Mouse (Mus musculus) MEL (cell line): ENCODE results near the gene Dlat. TPM values are rescaled to one million over a fixed set of nuclear protein-coding genes. Genes with fewer than 3 reads are reported as not detected.

ENCODE experiments used
- DNase-seq: peaks from one replicate; pipeline ENCODE4 v3.0.0; 2011; ENCODE audit warnings: low read depth, low spot score
- H3K27ac ChIP-seq: 2 replicates; pipeline ENCODE4 v1.5.1; 2012; ENCODE audit warnings: low read depth, mild to moderate bottlenecking, control low read depth, low read length, moderate library complexity; ENCODE audit not compliant: control insufficient read depth
- H3K27me3 ChIP-seq, 2 experiments: fragments of 150-350 bp in 1 of 2; sonication (generic) in 1 of 2; 2 replicates each; pipeline ENCODE4 v1.6.1; 2012; ENCODE audit warnings: low read length in 2 of 2, mild to moderate bottlenecking in 2 of 2, improper control_type of control experiment in 1 of 2, moderate library complexity in 1 of 2; ENCODE audit not compliant: insufficient read depth in 2 of 2, control insufficient read depth in 1 of 2
- H3K36me3 ChIP-seq, 2 experiments: 2 replicates each; pipeline ENCODE4 v1.6.1; 2012 to 2014; ENCODE audit warnings: low read length in 2 of 2, improper control_type of control experiment in 1 of 2, inconsistent platforms in 1 of 2, mild to moderate bottlenecking in 1 of 2; ENCODE audit not compliant: insufficient read depth in 2 of 2, control insufficient read depth in 1 of 2
- H3K4me1 ChIP-seq, 2 experiments: fragments of 150-350 bp in 1 of 2; sonication (generic) in 1 of 2; 2 replicates each; pipeline ENCODE4 v1.6.1; 2012; ENCODE audit warnings: low read length in 2 of 2, improper control_type of control experiment in 1 of 2, mild to moderate bottlenecking in 1 of 2; ENCODE audit not compliant: insufficient read depth in 2 of 2, control insufficient read depth in 1 of 2
- H3K4me3 ChIP-seq, 2 experiments: fragments of 150-350 bp in 1 of 2; sonication (generic) in 1 of 2; 2 replicates each; pipeline ENCODE4 v1.5.1; 2012; ENCODE audit warnings: low read depth in 2 of 2, low read length in 2 of 2, mild to moderate bottlenecking in 2 of 2, moderate library complexity in 2 of 2, control low read depth in 1 of 2, improper control_type of control experiment in 1 of 2; ENCODE audit not compliant: control insufficient read depth in 1 of 2, insufficient read depth in 1 of 2
- H3K79me2 ChIP-seq: 2 replicates; pipeline ENCODE4 v1.6.1; 2012; ENCODE audit warnings: mild to moderate bottlenecking, low read length, moderate library complexity; ENCODE audit not compliant: control insufficient read depth, poor library complexity, insufficient read depth
- H3K9ac ChIP-seq: 2 replicates; pipeline ENCODE4 v1.6.1; 2012; ENCODE audit warnings: low read depth, mild to moderate bottlenecking, control low read depth, low read length, moderate library complexity; ENCODE audit not compliant: control insufficient read depth, poor library complexity, severe bottlenecking
- H3K9me3 ChIP-seq: fragments of 150-350 bp; sonication (generic); replicated peaks from 2 replicates; pipeline ENCODE4 v1.6.1; 2012; ENCODE audit warnings: mild to moderate bottlenecking, low read length, improper control_type of control experiment, moderate library complexity; ENCODE audit not compliant: insufficient read depth
- CHD1 ChIP-seq: IDR thresholded peaks from 2 replicates; pipeline ENCODE4 v1.6.1; 2012; ENCODE audit warnings: low read depth, mild to moderate bottlenecking, inconsistent platforms, low read length, improper control_type of control experiment
- E2F4 ChIP-seq: IDR thresholded peaks from 2 replicates; pipeline ENCODE4 v1.6.1; 2011; ENCODE audit warnings: low read depth, low read length, improper control_type of control experiment, borderline replicate concordance
- EP300 ChIP-seq, 2 experiments: IDR thresholded peaks; 2 replicates each; pipeline ENCODE4 v1.6.1; 2011; ENCODE audit warnings: improper control_type of control experiment in 2 of 2, low read length in 2 of 2, low read depth in 1 of 2, mild to moderate bottlenecking in 1 of 2
- GABPA ChIP-seq: IDR thresholded peaks from 2 replicates; pipeline ENCODE4 v1.6.1; 2012; ENCODE audit warnings: low read depth, mild to moderate bottlenecking, inconsistent platforms, low read length, improper control_type of control experiment, moderate library complexity
- JUND ChIP-seq: IDR thresholded peaks from 2 replicates; pipeline ENCODE4 v1.6.1; 2011; ENCODE audit warnings: low read depth, mild to moderate bottlenecking, improper control_type of control experiment, low read length
- KAT2A ChIP-seq: conservative IDR thresholded peaks from 2 replicates; pipeline ENCODE4 v1.6.1; 2012; ENCODE audit warnings: low read depth, low read length, improper control_type of control experiment, inconsistent platforms
- MAFK ChIP-seq: IDR thresholded peaks from 2 replicates; pipeline ENCODE4 v1.6.1; 2011; ENCODE audit warnings: low read depth, mild to moderate bottlenecking, low read length, improper control_type of control experiment, borderline replicate concordance
- MAX ChIP-seq: IDR thresholded peaks from 2 replicates; pipeline ENCODE4 v1.6.1; 2011; ENCODE audit warnings: low read length, improper control_type of control experiment
- MXI1 ChIP-seq: IDR thresholded peaks from 2 replicates; pipeline ENCODE4 v1.6.1; 2011; ENCODE audit warnings: mild to moderate bottlenecking, low read depth, low read length, improper control_type of control experiment
- MYC ChIP-seq: IDR thresholded peaks from 2 replicates; pipeline ENCODE4 v1.6.1; 2011; ENCODE audit warnings: low read depth, mild to moderate bottlenecking, low read length, improper control_type of control experiment, moderate library complexity
- NRF1 ChIP-seq: IDR thresholded peaks from 2 replicates; pipeline ENCODE4 v1.6.1; 2014; ENCODE audit warnings: low read depth, mild to moderate bottlenecking, inconsistent platforms, low read length, improper control_type of control experiment, moderate library complexity; ENCODE audit not compliant: poor library complexity, insufficient read depth, severe bottlenecking
- POLR2A ChIP-seq, 2 experiments: IDR thresholded peaks; 2 replicates each; pipeline ENCODE4 v1.6.1; 2011 to 2012; ENCODE audit warnings: low read length in 2 of 2, mild to moderate bottlenecking in 2 of 2, control low read depth in 1 of 2, improper control_type of control experiment in 1 of 2, low read depth in 1 of 2, moderate library complexity in 1 of 2; ENCODE audit not compliant: control insufficient read depth in 1 of 2, insufficient read depth in 1 of 2, poor library complexity in 1 of 2
- POLR2AphosphoS2 ChIP-seq: IDR thresholded peaks from 2 replicates; pipeline ENCODE4 v1.6.1; 2011; ENCODE audit warnings: low read length, improper control_type of control experiment
- RAD21 ChIP-seq: IDR thresholded peaks from 2 replicates; pipeline ENCODE4 v1.6.1; 2011; ENCODE audit warnings: mild to moderate bottlenecking, low read depth, low read length, improper control_type of control experiment
- SIN3A ChIP-seq: IDR thresholded peaks from 2 replicates; pipeline ENCODE4 v1.6.1; 2012; ENCODE audit warnings: low read length, improper control_type of control experiment, inconsistent platforms
- TAL1 ChIP-seq: IDR thresholded peaks from 2 replicates; pipeline ENCODE4 v1.6.1; 2012; ENCODE audit warnings: mild to moderate bottlenecking, inconsistent platforms, low read length, moderate library complexity, mixed read lengths
- USF2 ChIP-seq, 2 experiments: IDR thresholded peaks; 2 replicates each; pipeline ENCODE4 v1.6.1; 2011 to 2012; ENCODE audit warnings: improper control_type of control experiment in 2 of 2, low read length in 2 of 2, borderline replicate concordance in 1 of 2, inconsistent platforms in 1 of 2, low read depth in 1 of 2, mild to moderate bottlenecking in 1 of 2; ENCODE audit not compliant: insufficient read depth in 1 of 2
- ZC3H11A ChIP-seq: IDR thresholded peaks from 2 replicates; pipeline ENCODE4 v1.6.1; 2012; ENCODE audit warnings: low read depth, mild to moderate bottlenecking, inconsistent platforms, low read length, improper control_type of control experiment
- ZMIZ1 ChIP-seq: IDR thresholded peaks from 2 replicates; pipeline ENCODE4 v1.6.1; 2012; ENCODE audit warnings: low read depth, mild to moderate bottlenecking, inconsistent platforms, low read length, improper control_type of control experiment, moderate library complexity
- ZNF384 ChIP-seq: IDR thresholded peaks from 2 replicates; pipeline ENCODE4 v1.6.1; 2012; ENCODE audit warnings: low read depth, mild to moderate bottlenecking, inconsistent platforms, low read length, improper control_type of control experiment
- polyA plus RNA-seq, 2 experiments: library from polyadenylated mRNA; stranded (reverse) in 1 of 2; unstranded in 1 of 2; fragments of >175 nt in 1 of 2; fragments of >200 nt in 1 of 2; gene quantifications; 2 replicates each; pipeline versions ENCODE4 v1.2.1 to v1.2.4; 2012; ENCODE audit warnings: low replicate concordance in 2 of 2, low read depth in 1 of 2; ENCODE audit not compliant: insufficient read length in 2 of 2, insufficient read depth in 1 of 2, missing spikeins in 1 of 2
- total RNA-seq: library from RNA; depleted of rRNA; stranded (reverse); fragments of 300-350 nt; gene quantifications from 2 replicates; pipeline ENCODE4 v1.2.3, GENCODE M21; 2012; rRNA removed

The Dlat gene
- total and polyA plus RNA-seq, 3 experiments, result 52.2 to 77.4 TPM; not detected in 1

GRCm38 (mm10) chr9:50586955-50587354 lies 72.6 kb downstream of the Dlat start:
- no peak overlapping the region for H3K27ac ChIP-seq
- H3K79me2 ChIP-seq, result no peaks in the 10 kb centered on the region
- no peak overlapping the region for H3K4me3 ChIP-seq
- no peaks in the 10 kb centered on the region for H3K36me3 ChIP-seq
- TF ChIP-seq E2F4 (no peak), EP300 (IDR thresholded peaks at IDR 0.05; ENCODE audit: low read depth in 1 of 2, low read length in 2 of 2) (no peak), ZC3H11A (no peak), MAFK (no peak)
- H3K4me1 ChIP-seq, result no peaks in the 10 kb centered on the region
- H3K27me3 ChIP-seq, result peaks cover 5 to 9% of the 10 kb centered on the region in 2 experiments
- no peak overlapping the region for H3K9ac ChIP-seq
- DNase-seq, result no peak
- no peaks in the 10 kb centered on the region for H3K9me3 ChIP-seq

DNA sequence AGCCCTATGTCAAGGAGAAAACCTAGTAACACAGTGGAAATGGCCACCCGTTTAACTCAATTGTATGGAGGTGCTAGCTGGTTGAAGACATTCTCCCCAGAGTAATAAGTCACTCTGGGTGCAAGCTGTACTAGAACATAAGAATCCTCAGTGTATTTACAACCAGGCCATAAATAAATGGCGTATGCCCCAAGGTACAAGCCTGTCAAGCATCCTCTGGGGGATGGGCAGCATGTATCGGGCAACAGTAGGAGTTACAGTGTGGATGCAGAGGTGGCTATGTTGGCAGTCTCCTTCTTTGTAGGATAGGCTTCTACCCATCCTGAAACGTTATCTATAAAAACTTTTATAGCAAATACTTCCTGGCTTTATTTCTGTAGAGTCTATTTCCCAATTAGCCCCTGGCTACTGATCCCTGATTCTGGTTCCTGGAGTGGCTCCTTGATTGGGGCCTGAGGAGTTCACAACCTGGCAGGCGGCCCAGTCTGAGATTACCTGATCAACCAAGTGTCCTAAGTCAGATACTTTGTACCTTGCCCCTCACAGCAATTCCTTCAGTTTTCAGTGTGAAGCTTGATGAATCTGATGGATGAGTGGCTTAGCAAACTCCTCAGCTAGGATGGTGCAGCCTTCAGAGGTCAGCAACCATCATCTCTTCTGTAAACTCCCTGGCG lies 74.3 kb downstream of the Dlat start:
- DNase-seq, result no peak
- no peaks in the 10 kb centered on the region for H3K4me1 ChIP-seq
- H3K27ac ChIP-seq, result no peak overlapping the region
- TF ChIP-seq ZMIZ1 (no peak), RAD21 (no peak), KAT2A (no peak), MAX (no peak), MYC (no peak), ZNF384 (no peak), POLR2AphosphoS2 (no peak), TAL1 (no peak), MXI1 (no peak), SIN3A (no peak), CHD1 (no peak), POLR2A (IDR thresholded peaks at IDR 0.05; ENCODE audit: control insufficient read depth in 1 of 2, insufficient read depth in 1 of 2, low read depth in 1 of 2, low read length in 2 of 2, poor library complexity in 1 of 2) (no peak), USF2 (IDR thresholded peaks at IDR 0.05; ENCODE audit: borderline replicate concordance in 1 of 2, insufficient read depth in 1 of 2, low read depth in 1 of 2, low read length in 2 of 2) (no peak), JUND (no peak), NRF1 (no peak), GABPA (no peak)
- TF ChIP-seq, all 39 proteins: peak for 0
- Histone ChIP-seq H3K4me3 (no peak overlapping the region), H3K36me3 (no peaks in the 10 kb centered on the region), H3K9ac (no peak overlapping the region), H3K9me3 (no peaks in the 10 kb centered on the region), H3K79me2 (no peaks in the 10 kb centered on the region), H3K27me3 (peaks cover 11 to 17% of the 10 kb centered on the region in 2 experiments)

Other genes starting within 250 kb of the Dlat start
- 0.12 and 0.16 TPM in 2 replicates for gene Plet1, start 165.3 kb downstream of the Dlat start, total RNA-seq
- gene Plet1, start 165.3 kb downstream of the Dlat start, polyA plus RNA-seq, result under 1 TPM in 1 of 2 experiments, not detected in 1; 0.81 TPM
- gene Pts, start 131.1 kb downstream of the Dlat start, total RNA-seq, result 24.4 and 24.6 TPM in 2 replicates
- 10 to 100 TPM in 1 of 2 experiments, not detected in 1; 24.6 TPM for gene Pts, start 131.1 kb downstream of the Dlat start, polyA plus RNA-seq
- not detected in 2 replicates for gene Il18, start 105.0 kb downstream of the Dlat start, total RNA-seq
- gene Il18, start 105.0 kb downstream of the Dlat start, polyA plus RNA-seq, result not detected
- gene Bco2, start 104.6 kb downstream of the Dlat start, total RNA-seq, result 0.07 TPM in 1 of 2 replicates, not detected in the other
- gene Bco2, start 104.6 kb downstream of the Dlat start, polyA plus RNA-seq, result under 1 TPM in 1 of 2 experiments, not detected in 1; 0.07 TPM
- gene Tex12, start 98.5 kb downstream of the Dlat start, total RNA-seq, result not detected in 2 replicates
- gene Tex12, start 98.5 kb downstream of the Dlat start, polyA plus RNA-seq, result not detected
- 312 and 340 TPM in 2 replicates for gene Sdhd, start 56.0 kb downstream of the Dlat start, total RNA-seq
- 100 to 1,000 TPM in 1 of 2 experiments, not detected in 1; 375 TPM for gene Sdhd, start 56.0 kb downstream of the Dlat start, polyA plus RNA-seq
- gene Timm8b, start 55.9 kb downstream of the Dlat start, total RNA-seq, result 227 and 247 TPM in 2 replicates
- gene Timm8b, start 55.9 kb downstream of the Dlat start, polyA plus RNA-seq, result 100 to 1,000 TPM in 1 of 2 experiments, not detected in 1; 129 TPM
- gene Pih1d2, start 42.5 kb downstream of the Dlat start, total RNA-seq, result 4.9 and 5.3 TPM in 2 replicates
- gene Pih1d2, start 42.5 kb downstream of the Dlat start, polyA plus RNA-seq, result 1 to 10 TPM in 1 of 2 experiments, not detected in 1; 4.6 TPM
- 8.7 and 10.4 TPM in 2 replicates for gene Nkapd1, start 42.3 kb downstream of the Dlat start, total RNA-seq
- gene Nkapd1, start 42.3 kb downstream of the Dlat start, polyA plus RNA-seq, result 10 to 100 TPM in 1 of 2 experiments, not detected in 1; 20.2 TPM
- gene Dixdc1, start 79.7 kb upstream of the Dlat start, total RNA-seq, result not detected in 2 replicates
- gene Dixdc1, start 79.7 kb upstream of the Dlat start, polyA plus RNA-seq, result under 1 TPM in 1 of 2 experiments, not detected in 1; 0.07 TPM
- gene 2310030G06Rik, start 86.8 kb upstream of the Dlat start, total RNA-seq, result not detected in 2 replicates
- not detected for gene 2310030G06Rik, start 86.8 kb upstream of the Dlat start, polyA plus RNA-seq
- not detected in 2 replicates for gene Cryab, start 91.5 kb upstream of the Dlat start, total RNA-seq
- gene Cryab, start 91.5 kb upstream of the Dlat start, polyA plus RNA-seq, result not detected
- not detected in 2 replicates for gene Hspb2, start 92.6 kb upstream of the Dlat start, total RNA-seq
- not detected for gene Hspb2, start 92.6 kb upstream of the Dlat start, polyA plus RNA-seq
- gene Fdxacb1, start 108.5 kb upstream of the Dlat start, total RNA-seq, result 6.1 and 6.5 TPM in 2 replicates
- gene Fdxacb1, start 108.5 kb upstream of the Dlat start, polyA plus RNA-seq, result 1 to 10 TPM in 1 of 2 experiments, not detected in 1; 9.7 TPM
- 23.3 and 24.0 TPM in 2 replicates for gene Alg9, start 115.2 kb upstream of the Dlat start, total RNA-seq
- gene Alg9, start 115.2 kb upstream of the Dlat start, polyA plus RNA-seq, result 10 to 100 TPM in 1 of 2 experiments, not detected in 1; 46.7 TPM
- 7.1 and 9.2 TPM in 2 replicates for gene 1110032A03Rik, start 115.7 kb upstream of the Dlat start, total RNA-seq
- 10 to 100 TPM in 1 of 2 experiments, not detected in 1; 12.8 TPM for gene 1110032A03Rik, start 115.7 kb upstream of the Dlat start, polyA plus RNA-seq
- gene Ppp2r1b, start 185.5 kb upstream of the Dlat start, total RNA-seq, result 65.0 and 67.6 TPM in 2 replicates
- 100 to 1,000 TPM in 1 of 2 experiments, not detected in 1; 101 TPM for gene Ppp2r1b, start 185.5 kb upstream of the Dlat start, polyA plus RNA-seq